Mouse (Mus musculus) liver, adult 2 months (tissue): ENCODE measurements around the gene D7Ertd443e.

Experiments used
- CTCF ChIP-seq: fragments of 200-500 bp; IDR thresholded peaks from 2 replicates; pipeline ENCODE4 v1.5.1; 2011; ENCODE audit warnings: low read depth, low read length, control low read depth
- POLR2A ChIP-seq: fragments of 200-500 bp; IDR thresholded peaks from 2 replicates; pipeline ENCODE4 v1.6.1; 2011; ENCODE audit warnings: low read length, control low read depth; ENCODE audit not compliant: insufficient read depth; ENCODE audit errors: extremely low read depth

GRCm38 (mm10) chr7:134224421-134224740, 161.1 kb downstream of the D7Ertd443e start:
- TF ChIP-seq CTCF (no peak), POLR2A (no peak)
